Mouse (Mus musculus) lung, postnatal 0 days (tissue): ENCODE results near the gene Ephx4.

Experiments used
- CTCF ChIP-seq: IDR thresholded peaks from 2 replicates; pipeline ENCODE4 v1.5.1; 2016; ENCODE audit warnings: antibody characterized with exemption, mild to moderate bottlenecking
- EP300 ChIP-seq: IDR thresholded peaks from 2 replicates; pipeline ENCODE4 v1.6.1; 2016; ENCODE audit warnings: antibody characterized with exemption, mild to moderate bottlenecking, control low read depth

- TF ChIP-seq CTCF: peak; percentile 14; the same call in 1 of the 2 replicates
- TF ChIP-seq EP300: no peak
Observed at GRCm38 (mm10) chr5:107437464-107438281, 35.1 kb downstream of the Ephx4 start, which contains the start of gene Btbd8.
